Mouse (Mus musculus) CH12.LX (cell line): ENCODE results near the gene Gm45837.

Experiments
- CHD2 ChIP-seq: IDR thresholded peaks from 2 replicates; pipeline ENCODE4 v1.6.1; 2011; ENCODE audit warnings: low read length, improper control_type of control experiment
- CTCF ChIP-seq, 2 experiments: IDR thresholded peaks in 1 of 2; conservative IDR thresholded peaks in 1 of 2; 2 replicates each; pipeline ENCODE4 v1.5.1; 2011 to 2012; ENCODE audit warnings: low read depth in 2 of 2, low read length in 2 of 2, improper control_type of control experiment in 1 of 2, inconsistent platforms in 1 of 2, mild to moderate bottlenecking in 1 of 2, moderate library complexity in 1 of 2
- E2F4 ChIP-seq: IDR thresholded peaks from 2 replicates; pipeline ENCODE4 v1.6.1; 2011; ENCODE audit warnings: low read depth, low read length, improper control_type of control experiment; ENCODE audit not compliant: insufficient replicate concordance
- EP300 ChIP-seq: IDR thresholded peaks from 2 replicates; pipeline ENCODE4 v1.6.1; 2011; ENCODE audit warnings: low read length, improper control_type of control experiment
- HCFC1 ChIP-seq: IDR thresholded peaks from 2 replicates; pipeline ENCODE4 v1.6.1; 2012; ENCODE audit warnings: low read depth, mild to moderate bottlenecking, inconsistent platforms, low read length, improper control_type of control experiment
- JUN ChIP-seq: IDR thresholded peaks from 2 replicates; pipeline ENCODE4 v1.6.1; 2011; ENCODE audit warnings: low read depth, mild to moderate bottlenecking, low read length, improper control_type of control experiment, moderate library complexity; ENCODE audit not compliant: insufficient read depth
- KAT2A ChIP-seq: IDR thresholded peaks from 2 replicates; pipeline ENCODE4 v1.6.1; 2012; ENCODE audit warnings: low read length, improper control_type of control experiment, inconsistent platforms; ENCODE audit not compliant: insufficient replicate concordance
- NRF1 ChIP-seq: IDR thresholded peaks from 2 replicates; pipeline ENCODE4 v1.6.1; 2014; ENCODE audit warnings: low read depth, mild to moderate bottlenecking, inconsistent platforms, low read length, improper control_type of control experiment, moderate library complexity
- POLR2A ChIP-seq: IDR thresholded peaks from 2 replicates; pipeline ENCODE4 v1.6.1; 2011; ENCODE audit warnings: low read depth, mild to moderate bottlenecking, improper control_type of control experiment, low read length
- SIN3A ChIP-seq: IDR thresholded peaks from 2 replicates; pipeline ENCODE4 v1.6.1; 2012; ENCODE audit warnings: low read length, improper control_type of control experiment, inconsistent platforms
- ZKSCAN1 ChIP-seq: IDR thresholded peaks from 2 replicates; pipeline ENCODE4 v1.6.1; 2012; ENCODE audit warnings: low read depth, inconsistent platforms, low read length, improper control_type of control experiment, borderline replicate concordance
- ZMIZ1 ChIP-seq: IDR thresholded peaks from 2 replicates; pipeline ENCODE4 v1.6.1; 2012; ENCODE audit warnings: low read depth, mild to moderate bottlenecking, inconsistent platforms, low read length, improper control_type of control experiment

- TF ChIP-seq EP300 (no peak), ZMIZ1 (no peak), JUN (no peak), POLR2A (no peak), E2F4 (no peak), CTCF (conservative IDR thresholded peaks at IDR 0.05 in 1 of 2, IDR thresholded peaks at IDR 0.05 in 1 of 2; ENCODE audit: low read depth in 2 of 2, low read length in 2 of 2) (no peak), HCFC1 (no peak), ZKSCAN1 (no peak), KAT2A (no peak), SIN3A (no peak), NRF1 (no peak), CHD2 (no peak)
These were observed 48.7 kb downstream of the Gm45837 start for GRCm38 (mm10) chr7:101459305-101459813.
